Mouse (Mus musculus) B cell, adult 2 months (primary cell): ENCODE results near the gene Snx32.

ENCODE experiments used
- DNase-seq, 2 experiments: peaks; one replicate each; pipeline ENCODE4 v3.0.0; 2022

Snx32 gene

GRCm38 (mm10) chr19:5455568-5455967 lies 54.8 kb downstream of the Snx32 start:
- no peak for DNase-seq

- no peak for DNase-seq
Observed at GRCm38 (mm10) chr19:5455037-5455436, 55.3 kb downstream of the Snx32 start.

- DNase-seq, result no peak
Observed at GRCm38 (mm10) chr19:5451766-5452165, 58.6 kb downstream of the Snx32 start.

- DNase-seq, result no peak
Observed at GRCm38 (mm10) chr19:5449673-5450072, 60.7 kb downstream of the Snx32 start.

- DNase-seq, result peak; percentile 47 to 54
Observed at GRCm38 (mm10) chr19:5448354-5449150, 61.8 kb downstream of the Snx32 start.

- peak; percentile 92 to 93 for DNase-seq
Observed at GRCm38 (mm10) chr19:5447515-5448353, 62.6 kb downstream of the Snx32 start, which contains the start of gene Fosl1. Fosl1 (plus strand) TSS chr19:5447547.

GRCm38 (mm10) chr19:5445747-5446146 lies 64.6 kb downstream of the Snx32 start:
- no peak for DNase-seq

GRCm38 (mm10) chr19:5444954-5445353 lies 65.4 kb downstream of the Snx32 start:
- DNase-seq, result no peak

- no peak for DNase-seq
Observed at GRCm38 (mm10) chr19:5444371-5444908, 65.9 kb downstream of the Snx32 start.
